Mouse (Mus musculus) heart, adult 2 months (tissue): ENCODE results near the gene Zbtb9. TPM values are rescaled to one million over a fixed set of nuclear protein-coding genes. Genes with fewer than 3 reads are reported as not detected.

Experiments
- DNase-seq, 2 experiments: peaks; one replicate each; pipeline ENCODE4 v3.0.0; 2021
- H3K27ac ChIP-seq: fragments of 200-600 bp; 2 replicates; pipeline ENCODE4 v1.8.1; 2022
- H3K27me3 ChIP-seq: fragments of 200-500 bp; 2 replicates; pipeline ENCODE4 v1.6.1; 2012; ENCODE audit warnings: mild to moderate bottlenecking, low read length, inconsistent platforms, mixed read lengths; ENCODE audit not compliant: control insufficient read depth, insufficient read depth
- H3K36me3 ChIP-seq: fragments of 200-500 bp; 2 replicates; pipeline ENCODE4 v1.6.1; 2012; ENCODE audit warnings: low read length, inconsistent platforms; ENCODE audit not compliant: control insufficient read depth, insufficient read depth
- H3K4me1 ChIP-seq: fragments of 200-500 bp; 2 replicates; pipeline ENCODE4 v1.6.1; 2011; ENCODE audit warnings: low read length; ENCODE audit not compliant: control insufficient read depth, insufficient read depth
- H3K4me3 ChIP-seq: fragments of 200-600 bp; 2 replicates; pipeline ENCODE4 v1.8.1; 2022
- H3K79me2 ChIP-seq: fragments of 200-500 bp; replicated peaks from 2 replicates; pipeline ENCODE4 v1.6.1; 2012; ENCODE audit warnings: mild to moderate bottlenecking, inconsistent platforms, low read length, moderate library complexity, mixed read lengths; ENCODE audit not compliant: control insufficient read depth, insufficient read depth
- H3K9ac ChIP-seq: fragments of 200-500 bp; 2 replicates; pipeline ENCODE4 v1.6.1; 2012; ENCODE audit warnings: low read depth, mild to moderate bottlenecking, control low read depth, inconsistent platforms, low read length, mixed read lengths
- CTCF ChIP-seq: fragments of 200-600 bp; IDR thresholded peaks from 2 replicates; pipeline ENCODE4 v1.8.1; 2022; ENCODE audit warnings: antibody characterized with exemption, mild to moderate bottlenecking, moderate library complexity
- EP300 ChIP-seq: fragments of 200-500 bp; IDR thresholded peaks from 2 replicates; pipeline ENCODE4 v1.6.1; 2011; ENCODE audit warnings: low read depth, low read length, control low read depth; ENCODE audit not compliant: insufficient read depth
- POLR2A ChIP-seq: fragments of 200-500 bp; IDR thresholded peaks from 2 replicates; pipeline ENCODE4 v1.6.1; 2011; ENCODE audit warnings: mild to moderate bottlenecking, low read depth, low read length, control low read depth; ENCODE audit not compliant: insufficient read depth
- WGBS: fragments of 180-500 bp; shearing (Covaris S2); methylation state at CpG from one replicate; pipeline ENCODE4 v1.1.7; 2018; 5-methylcytosine and 5-hydroxymethylcytosine counted together
- intact Hi-C: fragments of 180-260 bp; cut with DNase I; formaldehyde crosslinking; loops from one replicate; pipeline ENCODE4 v1.15.1; 2025
- polyA plus RNA-seq: library from polyadenylated mRNA; depleted of rRNA; stranded (reverse); fragments of >200 nt; gene quantifications from 2 replicates; pipeline ENCODE4 v1.2.3, GENCODE M21; 2012
- total RNA-seq, 2 experiments: library from RNA; stranded (reverse); gene quantifications; 2 replicates each; pipeline ENCODE4 v1.2.3; 2021

The Zbtb9 gene
- total and polyA plus RNA-seq, 3 experiments = 1.5 to 3.5 (median 2.4) TPM

DNA sequence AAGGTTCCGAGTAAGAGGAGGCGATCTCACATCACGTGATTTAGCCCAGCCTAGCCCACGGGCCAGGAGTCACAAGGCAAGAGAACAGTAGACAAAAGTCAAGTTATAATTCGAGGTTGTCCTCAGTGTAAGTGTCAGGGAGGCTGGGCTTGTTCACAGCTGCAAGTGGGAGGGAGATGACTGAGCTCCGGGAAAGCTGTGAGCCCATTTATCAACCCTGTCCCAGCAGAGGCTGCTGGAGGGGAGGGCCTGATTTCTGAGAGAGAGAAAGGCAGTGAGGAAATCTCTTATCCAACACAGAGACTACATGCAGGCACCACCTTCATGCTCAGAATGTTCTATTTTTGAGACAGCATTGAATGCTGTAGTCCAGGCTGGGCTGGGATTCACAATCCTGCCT is 39.9 kb downstream of the Zbtb9 start:
- 41% methylated on average over 6 of the region's 6 CpGs for WGBS

DNA sequence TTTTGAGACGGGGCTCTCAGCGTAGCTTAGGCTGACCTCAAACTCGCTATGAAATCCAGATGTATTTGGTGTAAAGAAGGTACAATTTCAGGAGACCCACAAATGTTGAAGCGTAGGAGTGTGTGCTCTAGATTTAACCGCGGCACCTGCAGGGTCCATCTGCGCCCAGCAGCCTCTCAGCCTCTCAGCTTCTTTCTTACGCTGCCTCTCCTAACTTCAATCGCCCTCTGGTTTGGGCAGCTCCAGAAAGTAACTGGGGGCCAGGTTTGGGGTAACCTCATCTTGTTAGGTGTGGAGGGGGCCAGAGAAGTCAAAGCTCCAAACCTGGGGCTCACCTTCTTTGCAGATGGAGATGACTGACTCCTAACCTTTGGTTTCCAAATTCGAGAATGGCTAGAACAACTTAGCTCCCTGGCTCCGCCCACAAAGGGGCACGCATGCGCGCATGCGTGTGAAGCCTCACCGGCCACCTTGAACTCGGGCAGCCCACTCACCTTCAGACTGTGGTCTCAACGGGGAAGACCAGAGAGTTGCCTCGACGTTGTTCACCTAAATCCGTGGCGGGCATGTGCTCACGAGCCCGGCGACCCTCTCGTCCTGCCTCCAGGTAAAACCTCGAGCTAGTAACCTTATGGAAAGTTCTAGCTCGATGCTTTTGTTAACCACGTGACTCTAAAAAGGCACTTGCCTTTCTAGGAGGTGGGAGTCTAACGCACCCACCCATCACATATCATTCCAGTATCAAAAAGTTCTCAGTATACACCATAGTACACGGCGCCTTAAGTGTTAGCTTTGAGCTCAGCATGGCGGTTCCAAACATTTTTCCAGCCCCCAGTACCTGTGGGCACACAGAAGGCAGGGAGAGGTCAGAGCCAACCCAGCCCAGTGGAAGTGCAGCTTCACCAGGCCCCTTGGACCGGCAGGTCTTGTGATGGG is 44.9 kb downstream of the Zbtb9 start:
- TF ChIP-seq CTCF (no peak), POLR2A (peak; percentile 75), EP300 (0 out of 2 replicates have a peak, but pooled peaks have one; percentile 11)
- Histone ChIP-seq H3K27me3 (no peaks in the 10 kb centered on the region), H3K4me3 (peak overlapping the region; percentile 79), H3K4me1 (peaks cover 4% of the 10 kb centered on the region; the same call in 1 of the 2 replicates), H3K36me3 (no peaks in the 10 kb centered on the region), H3K9ac (peak overlapping the region; percentile 63), H3K27ac (peak overlapping the region; percentile 92), H3K79me2 (no peaks in the 10 kb centered on the region)
- intact Hi-C loops = no loop called here
- DNase-seq = peak; percentile 89 to 92
- 9% methylated on average over 34 of the region's 34 CpGs for WGBS

More for the DNA sequence above, 39.9 kb downstream of the Zbtb9 start:
- DNase-seq = no peak
- no peak overlapping the region for H3K27ac ChIP-seq
- no peaks in the 10 kb centered on the region for H3K79me2 ChIP-seq
- no peaks in the 10 kb centered on the region for H3K36me3 ChIP-seq
- intact Hi-C loops = no loop called here
- no peak for TF ChIP-seq CTCF
- TF ChIP-seq EP300 = no peak
- TF ChIP-seq POLR2A = no peak
- H3K27me3 ChIP-seq = no peaks in the 10 kb centered on the region
- H3K4me1 ChIP-seq = peaks cover 2% of the 10 kb centered on the region; the same call in 1 of the 2 replicates
- H3K4me3 ChIP-seq = no peak overlapping the region
- H3K9ac ChIP-seq = no peak overlapping the region

DNA sequence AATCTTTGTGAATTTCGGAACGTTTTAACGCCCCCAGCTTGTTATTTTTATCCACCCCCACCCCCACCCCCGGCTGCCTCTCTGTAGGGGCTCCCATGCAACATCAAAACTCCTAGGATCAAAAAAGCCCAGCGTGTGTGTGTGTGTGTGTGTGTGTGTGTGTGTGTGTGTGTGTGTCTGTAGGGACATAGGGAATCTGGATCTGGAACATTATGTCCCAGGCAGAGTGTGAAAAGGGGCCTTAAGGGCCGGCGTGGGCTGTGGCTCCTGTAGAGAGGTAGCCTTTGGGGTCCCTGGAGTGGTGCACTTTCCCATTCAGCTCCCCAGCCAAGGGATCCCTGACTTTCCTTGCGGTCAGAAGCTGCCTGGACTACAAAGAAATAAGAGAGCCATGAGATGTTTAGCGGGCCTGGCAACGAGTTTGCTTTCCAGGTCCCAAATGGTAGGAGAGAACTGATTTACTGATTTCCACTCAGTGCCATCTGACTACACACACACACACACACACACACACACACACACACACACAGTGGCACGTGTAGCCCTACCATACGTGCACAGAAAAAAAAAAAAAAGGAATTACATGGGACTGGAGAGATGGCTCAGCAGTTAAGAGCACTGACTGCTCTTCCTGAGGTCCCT is 45.7 kb downstream of the Zbtb9 start:
- intact Hi-C loops = no loop called here
- no peak for DNase-seq

DNA sequence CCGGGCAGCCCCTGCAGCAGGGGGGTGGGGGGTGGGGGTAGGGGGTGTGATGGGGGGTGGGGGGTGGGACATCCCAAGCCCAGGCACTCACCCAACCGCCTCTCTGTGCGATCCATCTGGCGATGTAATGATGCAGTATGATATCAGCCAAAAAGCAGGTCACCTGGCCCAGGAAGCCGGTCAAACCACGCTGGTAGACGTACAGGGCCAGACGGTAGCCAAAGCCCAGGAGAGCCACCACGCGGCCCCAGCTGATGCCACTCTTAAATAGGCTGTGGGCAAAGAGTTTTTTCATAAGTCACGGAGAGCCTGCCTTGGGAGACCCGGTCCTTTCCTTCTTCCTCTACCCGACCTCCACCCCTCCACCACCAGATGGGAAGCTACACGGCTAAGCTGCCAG is 48.1 kb downstream of the Zbtb9 start:
- Histone ChIP-seq H3K79me2 (no peaks in the 10 kb centered on the region), H3K27ac (no peak overlapping the region), H3K27me3 (no peaks in the 10 kb centered on the region), H3K4me3 (no peak overlapping the region), H3K9ac (no peak overlapping the region), H3K36me3 (no peaks in the 10 kb centered on the region), H3K4me1 (peaks cover 4% of the 10 kb centered on the region; the same call in 1 of the 2 replicates)
- TF ChIP-seq EP300 (no peak), CTCF (no peak), POLR2A (no peak)
- 91% methylated on average over 14 of the region's 14 CpGs for WGBS
- intact Hi-C loops = no loop called here
- no peak for DNase-seq

More for the DNA sequence above, 45.7 kb downstream of the Zbtb9 start:
- TF ChIP-seq POLR2A (no peak), EP300 (no peak), CTCF (no peak)
- Histone ChIP-seq H3K27ac (peak overlapping the region; percentile 92), H3K4me1 (peaks cover 4% of the 10 kb centered on the region; the same call in 1 of the 2 replicates), H3K36me3 (no peaks in the 10 kb centered on the region), H3K27me3 (no peaks in the 10 kb centered on the region), H3K79me2 (no peaks in the 10 kb centered on the region), H3K9ac (peak overlapping the region; percentile 63), H3K4me3 (peak overlapping the region; percentile 79)
- 29% methylated on average over 12 of the region's 12 CpGs for WGBS

DNA sequence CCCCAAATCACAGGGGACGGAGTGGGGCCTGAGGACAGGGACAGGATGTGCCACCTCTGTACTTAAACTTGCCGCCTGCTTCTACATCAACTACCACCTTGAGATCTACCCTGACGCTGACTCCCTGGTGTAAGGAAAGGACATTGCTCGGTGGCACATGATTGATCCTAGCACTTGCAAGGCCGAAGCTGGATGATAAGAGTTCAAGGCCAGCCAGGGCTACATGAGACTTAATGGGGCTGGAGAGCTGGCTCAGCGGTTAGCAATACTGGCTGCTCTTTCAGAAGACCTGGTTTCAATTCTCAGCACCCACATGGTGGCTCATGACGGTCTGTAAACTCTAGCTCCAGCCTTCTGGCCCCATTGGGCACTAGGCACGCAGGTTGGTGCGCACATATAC is 48.8 kb downstream of the Zbtb9 start:
- WGBS = 91% methylated on average over 9 of the region's 9 CpGs
- H3K36me3 ChIP-seq = no peaks in the 10 kb centered on the region
- TF ChIP-seq CTCF (no peak), POLR2A (no peak), EP300 (no peak)

DNA sequence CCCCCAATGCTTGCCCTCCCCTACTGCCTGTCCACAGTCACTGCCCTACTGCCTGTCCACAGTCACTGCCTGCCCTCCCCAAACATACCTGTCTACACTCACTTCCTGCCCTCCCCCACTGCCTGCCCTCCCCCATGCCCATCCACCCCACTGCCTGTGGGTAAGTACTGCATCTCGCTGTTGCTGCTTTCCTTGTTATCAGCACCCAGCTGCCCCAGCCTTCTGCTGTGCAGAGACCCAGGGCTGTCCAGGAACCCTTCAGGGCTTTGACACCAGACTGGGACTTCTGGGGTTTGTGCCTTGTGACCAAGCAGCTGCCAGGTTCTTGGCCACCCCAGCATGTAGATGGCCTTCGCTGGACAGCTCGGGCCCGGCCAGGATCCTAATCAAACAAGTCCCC is 50.4 kb downstream of the Zbtb9 start:
- no peaks in the 10 kb centered on the region for H3K36me3 ChIP-seq
- no peaks in the 10 kb centered on the region for H3K79me2 ChIP-seq
- no peak for TF ChIP-seq EP300
- TF ChIP-seq POLR2A = no peak
- TF ChIP-seq CTCF = no peak
- H3K27me3 ChIP-seq = no peaks in the 10 kb centered on the region
- no peak overlapping the region for H3K4me3 ChIP-seq
- WGBS = 78% methylated on average over 4 of the region's 4 CpGs
- intact Hi-C loops = no loop called here
- no peak overlapping the region for H3K27ac ChIP-seq
- H3K9ac ChIP-seq = no peak overlapping the region
- H3K4me1 ChIP-seq = 0 out of 2 replicates have a peak, but pooled peaks cover 2% of the 10 kb centered on the region
- no peak for DNase-seq

More for the DNA sequence above, 48.8 kb downstream of the Zbtb9 start:
- H3K4me3 ChIP-seq = no peak overlapping the region
- H3K4me1 ChIP-seq = peaks cover 4% of the 10 kb centered on the region; the same call in 1 of the 2 replicates
- H3K27me3 ChIP-seq = no peaks in the 10 kb centered on the region
- intact Hi-C loops = no loop called here
- no peak overlapping the region for H3K27ac ChIP-seq
- no peaks in the 10 kb centered on the region for H3K79me2 ChIP-seq
- H3K9ac ChIP-seq = no peak overlapping the region
- no peak for DNase-seq
